Mouse (Mus musculus) adrenal gland, postnatal 14 days (tissue): ENCODE results near the gene Rhox10. TPM values are rescaled to one million over a fixed set of nuclear protein-coding genes. Genes with fewer than 3 reads are reported as not detected.
"Not testable (repeated sequence)": the region's sequence is repeated elsewhere in the genome, so short reads cannot be mapped to it uniquely, and the experiment has no call there.

ENCODE experiments used
- DNase-seq: peaks from one replicate; pipeline ENCODE4 v3.0.0; 2021; ENCODE audit warnings: mixed read lengths
- long read RNA-seq, 2 experiments: library from polyadenylated mRNA; stranded (forward); transcript quantifications; one replicate each; pipeline ENCODE4 v2.0.0; 2021
- total RNA-seq: library from RNA; stranded (reverse); gene quantifications from 2 replicates; pipeline ENCODE4 v1.2.3, GENCODE M21; 2021

Gene Rhox10
- total RNA-seq = not detected in 2 replicates
- long read RNA-seq, experiment 1 = 0 reads
- long read RNA-seq, experiment 2 = 0 reads

DNA sequence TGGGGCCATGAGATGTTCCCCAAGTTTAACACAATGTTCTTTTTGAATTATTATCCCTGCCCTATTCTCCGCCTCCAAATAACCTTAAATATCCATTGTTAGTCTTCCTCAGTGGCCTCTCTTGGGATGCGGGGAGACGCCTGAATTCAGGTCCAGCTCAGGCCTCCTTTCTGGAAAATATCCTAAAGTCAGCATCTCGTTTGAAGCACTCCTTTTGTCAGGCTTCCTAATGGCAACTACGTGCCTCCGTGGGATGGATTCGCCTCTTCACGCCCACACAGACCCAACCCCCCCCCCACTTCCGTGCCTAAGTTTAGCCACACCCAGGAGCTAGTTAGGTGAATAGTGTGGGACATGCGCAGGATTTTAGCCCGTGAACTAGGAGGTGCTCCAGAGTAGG lies at the start of gene Rhox10:
TSS of gene Rhox10 (plus strand) at position 301 of the 400 bp plus-strand sequence.
- DNase-seq = no peak

DNA sequence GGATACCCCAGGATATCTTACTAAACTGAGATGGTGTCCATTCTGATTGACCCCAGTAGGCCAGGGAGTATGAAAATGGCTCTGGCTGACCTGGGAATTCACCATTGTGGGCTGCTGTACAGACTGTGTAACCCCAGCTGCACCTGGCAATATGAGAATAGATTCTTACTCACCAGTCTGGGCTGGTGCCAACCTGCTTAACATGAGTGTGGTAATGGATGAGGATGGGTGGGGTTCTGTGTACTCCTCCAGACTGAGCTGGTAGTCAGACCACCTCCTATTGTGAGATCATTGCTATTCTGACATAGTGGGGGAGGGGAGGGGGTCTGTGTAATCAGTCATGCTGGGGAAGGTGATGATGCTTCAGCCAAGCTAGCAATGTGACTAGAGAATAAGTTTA lies 47.7 kb upstream of the Rhox10 start, which contains the start of gene Btg1-ps1:
TSS of gene Btg1-ps1 (minus strand) at position 219 of the 400 bp plus-strand sequence.
- DNase-seq = not testable (repeated sequence)

DNA sequence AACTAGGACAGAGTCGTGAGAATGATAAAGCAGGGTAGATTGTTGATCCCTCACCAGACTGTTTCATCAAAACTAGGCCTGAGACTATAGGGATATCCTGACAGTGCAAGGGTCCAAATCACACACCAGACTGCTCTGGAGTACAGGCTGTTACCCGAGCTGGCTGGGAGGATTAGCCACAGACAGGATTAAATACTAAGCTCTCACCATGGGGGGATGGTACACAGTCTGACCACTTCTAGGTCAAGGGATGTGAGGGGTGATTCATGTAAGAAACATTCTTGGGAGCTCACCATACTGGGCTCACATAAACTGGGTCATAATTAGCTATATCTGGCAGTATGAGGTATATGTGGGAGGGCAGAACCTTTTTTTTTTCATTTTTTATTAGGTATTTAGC lies 32.4 kb upstream of the Rhox10 start:
- DNase-seq = no peak

DNA sequence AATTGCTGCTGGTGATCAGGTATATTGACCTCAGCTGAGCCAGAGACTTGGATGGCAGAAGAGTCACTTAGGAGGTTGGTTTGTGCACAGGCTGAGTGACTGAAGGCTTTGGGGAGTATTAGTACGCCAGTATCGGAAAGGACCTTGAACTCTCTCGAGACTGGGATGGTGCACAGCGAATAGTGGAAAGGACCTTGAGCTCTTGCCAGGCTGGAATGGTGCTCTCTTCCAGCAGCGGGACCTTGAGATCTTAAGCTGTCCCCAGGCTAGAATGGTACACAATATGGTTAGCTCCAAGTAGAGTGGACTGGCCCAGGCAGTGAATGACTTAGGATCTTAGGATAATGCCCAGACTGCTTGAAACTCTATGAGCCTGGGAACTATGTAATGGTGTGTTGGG lies 26.6 kb upstream of the Rhox10 start:
- DNase-seq = peak; percentile 19

DNA sequence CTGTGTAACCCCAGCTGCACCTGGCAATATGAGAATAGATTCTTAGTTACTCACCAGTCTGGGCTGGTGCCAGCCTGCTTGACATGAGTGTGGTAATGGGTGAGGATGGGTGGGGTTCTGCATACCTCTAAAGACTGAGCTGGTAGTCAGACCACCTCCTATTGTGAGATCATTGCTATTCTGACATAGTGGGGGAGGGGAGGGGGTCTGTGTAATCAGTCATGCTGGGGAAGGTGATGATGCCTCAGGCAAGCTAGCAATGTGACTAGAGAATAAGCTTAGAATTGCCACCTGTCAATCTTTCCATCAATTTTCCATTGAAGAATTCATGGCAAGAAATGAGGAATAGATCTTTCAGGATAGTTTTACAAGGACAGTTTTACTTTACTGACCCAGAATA lies 23.3 kb upstream of the Rhox10 start, which contains the start of gene Btg1-ps2:
TSS of gene Btg1-ps2 (minus strand) at position 101 of the 400 bp plus-strand sequence.
- not testable (repeated sequence) for DNase-seq

DNA sequence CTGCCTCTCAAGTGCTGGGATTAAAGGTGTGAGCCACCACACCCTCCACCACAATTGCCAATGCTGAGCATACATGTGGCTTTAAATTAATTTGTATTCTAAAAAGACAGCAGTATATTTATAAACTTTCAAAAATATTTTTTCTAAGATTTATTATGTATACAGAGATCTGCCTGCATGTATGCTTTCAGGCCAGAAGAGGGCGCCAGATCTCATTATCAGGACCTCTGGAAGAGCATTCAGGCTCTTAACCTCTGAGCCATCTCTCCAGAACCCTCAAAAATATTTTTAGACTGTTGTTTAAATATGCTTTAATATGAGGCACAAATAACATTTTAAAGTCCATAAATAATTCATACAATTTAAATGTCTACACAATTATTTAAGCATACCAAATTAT lies 4.7 kb upstream of the Rhox10 start:
- peak; percentile 29 for DNase-seq

DNA sequence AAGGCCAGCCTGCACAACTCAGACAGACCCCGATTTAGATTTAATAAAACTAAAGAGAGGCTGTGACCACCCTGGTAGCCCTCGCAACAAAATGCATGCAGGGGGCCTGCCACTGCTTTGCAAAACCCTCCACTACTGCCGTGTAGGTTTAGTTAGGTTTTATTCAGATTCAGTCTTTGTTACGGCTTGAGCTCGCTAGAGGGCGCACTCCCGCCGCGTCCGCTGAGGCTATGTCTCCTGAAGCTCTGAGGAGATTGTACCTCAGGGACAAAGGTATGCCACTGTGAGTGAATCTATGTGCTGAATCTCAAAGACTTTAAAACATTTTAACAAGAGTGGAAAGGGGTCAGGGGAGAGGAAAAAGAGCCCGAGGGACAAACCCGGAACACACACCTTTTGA lies 18.0 kb downstream of the Rhox10 start:
- peak; percentile 71 for DNase-seq

DNA sequence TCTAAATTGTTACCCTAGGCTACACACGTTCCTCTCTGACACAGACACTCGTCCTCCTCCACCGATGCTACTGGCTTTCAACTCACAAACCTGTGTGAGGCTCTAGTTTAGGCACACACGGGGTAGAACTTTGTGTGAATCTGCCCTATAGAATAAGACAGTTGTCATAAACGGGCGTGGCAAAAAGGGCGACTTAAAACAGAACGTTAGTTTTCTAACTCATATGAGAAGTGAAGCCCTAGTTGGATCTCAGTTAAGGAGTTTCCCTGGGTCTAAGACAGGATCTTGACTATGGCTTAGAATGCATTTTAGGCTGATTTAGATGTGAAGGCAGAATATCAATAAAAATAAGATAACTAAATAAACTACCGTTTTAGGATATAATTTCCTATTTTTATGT lies 18.8 kb downstream of the Rhox10 start, which contains the start of gene Rhox11:
TSS of gene Rhox11 (minus strand) at position 101 of the 400 bp plus-strand sequence.
- DNase-seq = no peak

DNA sequence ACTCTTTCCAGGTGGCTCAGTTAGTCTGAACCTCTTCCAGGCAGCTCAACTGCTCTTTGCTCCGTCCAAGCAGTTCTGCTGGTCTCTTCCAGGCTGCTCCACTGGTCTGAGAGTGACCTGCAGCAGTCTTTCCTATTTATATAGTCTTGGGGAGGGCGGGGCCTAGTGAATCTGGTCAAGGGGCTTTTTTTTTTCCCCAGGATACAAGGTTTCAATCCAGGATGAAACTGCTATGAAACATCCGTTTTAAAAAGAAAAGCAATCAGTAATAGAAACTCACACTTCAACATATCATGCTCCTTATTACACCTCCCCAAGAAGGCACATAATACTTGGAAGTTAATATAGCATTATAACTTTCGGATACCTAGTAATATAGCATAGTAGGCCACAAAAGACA lies 44.5 kb downstream of the Rhox10 start, which contains the start of gene Rhox12:
TSS of gene Rhox12 (minus strand) at position 101 of the 400 bp plus-strand sequence.
- no peak for DNase-seq

DNA sequence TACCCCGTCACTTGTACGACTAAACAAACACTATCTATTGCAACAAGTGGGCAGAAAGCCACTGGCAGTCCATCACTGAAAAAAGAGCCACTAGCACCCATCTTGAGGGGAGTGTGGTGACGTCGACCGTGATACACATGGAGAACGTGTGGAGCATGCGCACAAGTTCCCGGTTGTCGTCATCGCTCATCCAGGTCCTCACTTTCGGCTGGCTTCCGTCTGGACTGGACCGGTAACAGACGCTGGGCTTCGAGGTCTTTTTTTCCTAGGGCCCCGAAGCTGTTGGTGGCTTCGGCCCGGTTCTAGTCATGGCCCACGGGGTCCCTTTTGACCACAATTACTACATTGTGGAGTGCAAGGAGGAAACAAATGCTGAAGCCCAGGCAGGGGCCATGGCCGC lies 54.7 kb downstream of the Rhox10 start, which contains the start of gene Rhox13:
TSS of gene Rhox13 (plus strand) at position 238 of the 400 bp plus-strand sequence.
- no peak for DNase-seq

Other genes starting within 250 kb of the Rhox10 start
- not detected in 2 replicates for gene Rhox6, start 239.6 kb upstream of the Rhox10 start, total RNA-seq
- gene Rhox7a, start 234.8 kb upstream of the Rhox10 start, total RNA-seq = not detected in 2 replicates
- not detected in 2 replicates for gene Rhox8, start 187.5 kb upstream of the Rhox10 start, total RNA-seq
- not detected in 2 replicates for gene Rhox7b, start 169.2 kb upstream of the Rhox10 start, total RNA-seq
- not detected in 2 replicates for gene Rhox9, start 164.7 kb upstream of the Rhox10 start, total RNA-seq
- not detected in 2 replicates for gene Btg1-ps1, start 47.7 kb upstream of the Rhox10 start, total RNA-seq
- gene Btg1-ps2, start 23.4 kb upstream of the Rhox10 start, total RNA-seq = not detected in 2 replicates
- not detected in 2 replicates for gene Rhox11, start 18.7 kb downstream of the Rhox10 start, total RNA-seq
- not detected in 2 replicates for gene Rhox12, start 44.4 kb downstream of the Rhox10 start, total RNA-seq
- not detected in 2 replicates for gene Rhox13, start 54.7 kb downstream of the Rhox10 start, total RNA-seq
- gene Zbtb33, start 123.3 kb downstream of the Rhox10 start, total RNA-seq = 29.4 and 30.3 TPM in 2 replicates
- gene Tmem255a, start 186.0 kb downstream of the Rhox10 start, total RNA-seq = 9.9 and 12.2 TPM in 2 replicates
- not detected in 2 replicates for gene Atp1b4, start 249.7 kb downstream of the Rhox10 start, total RNA-seq